Mouse (Mus musculus): ENCODE data around the gene Ascl2.

- TF ChIP-seq GATA1 (IDR thresholded peaks at IDR 0.05; ENCODE audit: low read length) (peak; percentile 96), TAL1 (IDR thresholded peaks at IDR 0.05; ENCODE audit: low read length) (peak; percentile 93)
Observed at GRCm38 (mm10) chr7:143006097-143006755, 37.2 kb upstream of the Ascl2 start.
